Mouse (Mus musculus) kidney, adult 11 months (tissue): ENCODE results near the gene Rasa3.

Source experiments
- DNase-seq: peaks from one replicate; pipeline ENCODE4 v3.0.0; 2022

Rasa3 gene

GRCm38 (mm10) chr8:13647591-13647990 lies 29.8 kb downstream of the Rasa3 start:
- DNase-seq: no peak

- DNase-seq: no peak
Measured at GRCm38 (mm10) chr8:13644932-13645676, 32.3 kb downstream of the Rasa3 start.

GRCm38 (mm10) chr8:13644155-13644554 lies 33.2 kb downstream of the Rasa3 start:
- DNase-seq: no peak

- DNase-seq: no peak
Measured at GRCm38 (mm10) chr8:13642659-13643181, 34.7 kb downstream of the Rasa3 start.

GRCm38 (mm10) chr8:13641206-13641605 lies 36.2 kb downstream of the Rasa3 start:
- DNase-seq: no peak

GRCm38 (mm10) chr8:13640452-13640883 lies 36.9 kb downstream of the Rasa3 start:
- DNase-seq: peak; percentile 42

GRCm38 (mm10) chr8:13633107-13633506 lies 44.3 kb downstream of the Rasa3 start:
- no peak for DNase-seq

GRCm38 (mm10) chr8:13632309-13632708 lies 45.1 kb downstream of the Rasa3 start:
- DNase-seq: no peak

GRCm38 (mm10) chr8:13630754-13631153 lies 46.6 kb downstream of the Rasa3 start:
- no peak for DNase-seq

- DNase-seq: no peak
Measured at GRCm38 (mm10) chr8:13630171-13630570, 47.2 kb downstream of the Rasa3 start.

- DNase-seq: no peak
Measured at GRCm38 (mm10) chr8:13629351-13630090, 47.9 kb downstream of the Rasa3 start.

GRCm38 (mm10) chr8:13628067-13628466 lies 49.3 kb downstream of the Rasa3 start:
- no peak for DNase-seq

GRCm38 (mm10) chr8:13627591-13627990 lies 49.8 kb downstream of the Rasa3 start:
- DNase-seq: no peak

- no peak for DNase-seq
Measured at GRCm38 (mm10) chr8:13626114-13626513, 51.3 kb downstream of the Rasa3 start.

GRCm38 (mm10) chr8:13625281-13625970 lies 52.0 kb downstream of the Rasa3 start:
- no peak for DNase-seq

GRCm38 (mm10) chr8:13624863-13625262 lies 52.5 kb downstream of the Rasa3 start:
- no peak for DNase-seq

- DNase-seq: peak; percentile 28
Measured at GRCm38 (mm10) chr8:13623911-13624421, 53.4 kb downstream of the Rasa3 start.

GRCm38 (mm10) chr8:13623038-13623750 lies 54.2 kb downstream of the Rasa3 start:
- no peak for DNase-seq

- no peak for DNase-seq
Measured at GRCm38 (mm10) chr8:13620226-13620920, 57.0 kb downstream of the Rasa3 start.

- DNase-seq: no peak
Measured at GRCm38 (mm10) chr8:13616831-13617505, 60.4 kb downstream of the Rasa3 start.

- DNase-seq: no peak
Measured at GRCm38 (mm10) chr8:13614924-13615391, 62.4 kb downstream of the Rasa3 start.
